19 mouse cellular contexts compared by ENCODE assay signal in the genomic region with DNA sequence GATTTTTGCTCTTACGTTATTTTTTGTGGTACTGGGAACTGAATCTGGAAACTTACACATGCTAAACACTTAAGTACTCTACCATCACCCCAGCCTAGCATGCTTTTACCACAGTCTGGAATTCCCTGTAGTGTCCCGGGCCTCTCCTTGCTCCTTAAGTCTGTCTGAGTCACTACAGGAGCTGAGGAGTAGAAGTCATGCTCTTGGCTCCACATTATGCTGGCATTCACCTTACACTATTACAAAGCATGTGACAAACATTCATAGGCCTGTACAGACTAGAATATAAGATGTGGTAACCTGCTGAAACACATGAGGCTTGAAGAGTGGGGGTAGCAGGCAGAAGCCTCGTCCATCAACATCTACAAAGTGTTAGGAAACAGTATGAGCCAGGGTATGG. TPM values are rescaled to one million over a fixed set of nuclear protein-coding genes. Genes with fewer than 3 reads are reported as not detected.
DNase-seq lines count a peak whose midpoint lies in the region; ATAC-seq and TF ChIP-seq lines count a peak whose summit lies in the region.
"Had no signal": no experiment of that assay in that cellular context is flagged by ENCODE, and none has a peak within 500 bp of the region (broad histone marks: within the 10 kb centered on the region; RNA-seq: fewer than 3 reads in every experiment).

No protein-coding gene starts in this region.

- H3K27ac ChIP-seq in liver, postnatal 0 days (ENCODE audit: low read depth): 0 out of 2 replicates have a peak overlapping the region, but pooled peaks have one; percentile 24
- H3K27ac ChIP-seq in limb, embryonic 15.5 days: peak overlapping the region; percentile 29
- peak overlapping the region; percentile 92 for H3K27ac ChIP-seq in stomach, embryonic 16.5 days (ENCODE audit: low read length)
- no peak overlapping the region for H3K27ac ChIP-seq in layer of hippocampus, adult 2 months
- H3K27ac ChIP-seq: forebrain, embryonic 13.5 days; heart, adult 2 months; hindbrain, postnatal 0 days; kidney, postnatal 0 days; liver, embryonic 14.5 days had no signal

- H3K4me1 ChIP-seq in liver, postnatal 0 days (ENCODE audit: insufficient read depth): peaks cover 55% of the 10 kb centered on the region
- peaks cover 30% of the 10 kb centered on the region for H3K4me1 ChIP-seq in limb, embryonic 15.5 days
- peaks cover 30% of the 10 kb centered on the region for H3K4me1 ChIP-seq in stomach, embryonic 16.5 days (ENCODE audit: control insufficient read depth, insufficient read depth, low read length)

- no peak overlapping the region for H3K9ac ChIP-seq in liver, postnatal 0 days (replicated peaks)
- H3K9ac ChIP-seq in limb, embryonic 15.5 days: no peak overlapping the region
- no peak overlapping the region for H3K9ac ChIP-seq in stomach, embryonic 16.5 days (ENCODE audit: low read length)
- H3K9ac ChIP-seq: forebrain, embryonic 13.5 days; liver, embryonic 14.5 days had no signal

- H3K27me3 ChIP-seq in liver, postnatal 0 days (ENCODE audit: insufficient read depth, low read length): no peaks in the 10 kb centered on the region
- no peaks in the 10 kb centered on the region for H3K27me3 ChIP-seq in limb, embryonic 15.5 days
- H3K27me3 ChIP-seq in stomach, embryonic 16.5 days (ENCODE audit: control insufficient read depth, insufficient read depth, low read length): no peaks in the 10 kb centered on the region
- H3K27me3 ChIP-seq: CH12.LX; forebrain, embryonic 13.5 days had no signal

- no peak for DNase-seq in liver, postnatal 0 days
- DNase-seq in liver (no peak), adipocyte (ENCODE audit: low spot score) (peak; percentile 46)
- DNase-seq in layer of hippocampus, adult 2 months (ENCODE audit: low spot score in 2 of 2): no peak
- no peak for DNase-seq in kidney, adult 11 months
- DNase-seq: cerebellum, postnatal 25 days; heart, adult 2 months; heart, postnatal 14 days; layer of hippocampus, adult 9-11 months; right cerebral cortex, postnatal 25 days; thymus, postnatal 25 days had no signal

- no peak overlapping the region for H3K4me3 ChIP-seq in liver, postnatal 0 days (ENCODE audit: low read depth, low read length)
- no peak overlapping the region for H3K4me3 ChIP-seq in limb, embryonic 15.5 days
- no peak overlapping the region for H3K4me3 ChIP-seq in stomach, embryonic 16.5 days (replicated peaks; ENCODE audit: low read length)
- no peak overlapping the region for H3K4me3 ChIP-seq in layer of hippocampus, adult 2 months
- H3K4me3 ChIP-seq: forebrain, embryonic 13.5 days; heart, adult 2 months had no signal

- ATAC-seq in liver, postnatal 0 days: no peak
- ATAC-seq in limb, embryonic 15.5 days (ENCODE audit: insufficient number of reproducible peaks, low FRiP score, low TSS enrichment, low read depth): peak; percentile 64; the same call in 1 of the 2 replicates
- peak; percentile 25; the same call in 1 of the 2 replicates for ATAC-seq in stomach, embryonic 16.5 days (ENCODE audit: insufficient read depth, low FRiP score)
- ATAC-seq: forebrain, embryonic 13.5 days; hindbrain, postnatal 0 days; midbrain, embryonic 16.5 days had no signal

- no peak for TF ChIP-seq CTCF in liver, postnatal 0 days (IDR thresholded peaks at IDR 0.05; ENCODE audit: low read depth)
- no peak for TF ChIP-seq CTCF in layer of hippocampus, adult 2 months (conservative IDR thresholded peaks at IDR 0.05)

- no peak for TF ChIP-seq EP300 in liver, postnatal 0 days (IDR thresholded peaks at IDR 0.05; ENCODE audit: low read depth)

- H3K36me3 ChIP-seq in liver, postnatal 0 days (replicated peaks; ENCODE audit: insufficient read depth, low read length): no peaks in the 10 kb centered on the region
- no peaks in the 10 kb centered on the region for H3K36me3 ChIP-seq in limb, embryonic 15.5 days
- no peaks in the 10 kb centered on the region for H3K36me3 ChIP-seq in stomach, embryonic 16.5 days (ENCODE audit: control insufficient read depth, insufficient read depth, low read length)

- WGBS in liver, postnatal 0 days (ENCODE audit: insufficient replicate concordance): 71% methylated on average over 3 of the region's 3 CpGs
- 50% methylated on average over 3 of the region's 3 CpGs for WGBS in limb, embryonic 15.5 days
- 69% methylated on average over 3 of the region's 3 CpGs for WGBS in stomach, embryonic 16.5 days

- H3K9me3 ChIP-seq in liver, postnatal 0 days (ENCODE audit: low read length): no peaks in the 10 kb centered on the region
- H3K9me3 ChIP-seq in limb, embryonic 15.5 days: no peaks in the 10 kb centered on the region
- no peaks in the 10 kb centered on the region for H3K9me3 ChIP-seq in stomach, embryonic 16.5 days (replicated peaks; ENCODE audit: control insufficient read depth, low read length)
- H3K9me3 ChIP-seq: forebrain, embryonic 13.5 days had no signal

- H3K4me2 ChIP-seq in liver, postnatal 0 days (ENCODE audit: low read depth, low read length): no peak overlapping the region
- H3K4me2 ChIP-seq in limb, embryonic 15.5 days: no peak overlapping the region
- no peak overlapping the region for H3K4me2 ChIP-seq in stomach, embryonic 16.5 days (ENCODE audit: low read depth, low read length)
- H3K4me2 ChIP-seq: forebrain, embryonic 13.5 days had no signal

RNA-seq across cellular contexts. Expression of a gene that starts 19.4 kb away (rescaled TPM):
- polyA plus RNA-seq in liver, postnatal 0 days (2015; fragmentation: Nextera tagmentation; extraction: Ambion mirVana): 21.2 and 21.9 TPM in 2 replicates
- polyA plus RNA-seq in limb, embryonic 15.5 days (2015; fragmentation: Nextera tagmentation; extraction: Ambion mirVana): 44.8 and 45.3 TPM in 2 replicates
- polyA plus RNA-seq in stomach, embryonic 16.5 days (2015; fragmentation: Nextera tagmentation; extraction: Ambion mirVana): 23.1 and 24.6 TPM in 2 replicates
- 100 to 1,000 TPM; 165 to 176 TPM for total RNA-seq in layer of hippocampus, adult 2 months (2021)

RNA-seq across cellular contexts. Expression of a gene that starts 40.0 kb away (rescaled TPM):
- 16.9 and 18.3 TPM in 2 replicates for polyA plus RNA-seq in liver, postnatal 0 days (2015; fragmentation: Nextera tagmentation; extraction: Ambion mirVana)
- 33.4 and 38.5 TPM in 2 replicates for polyA plus RNA-seq in limb, embryonic 15.5 days (2015; fragmentation: Nextera tagmentation; extraction: Ambion mirVana)
- 43.0 and 44.8 TPM in 2 replicates for polyA plus RNA-seq in stomach, embryonic 16.5 days (2015; fragmentation: Nextera tagmentation; extraction: Ambion mirVana)
- total RNA-seq in layer of hippocampus, adult 2 months (2021): 10 to 100 TPM; 63.4 to 66.3 TPM
